Mouse (Mus musculus): ENCODE data around the gene Prss30.
A peak's percentile ranks its signal among the peaks of the same experiment; 100 is the strongest.
"Not testable (repeated sequence)": the region's sequence is repeated elsewhere in the genome, so short reads cannot be mapped to it uniquely, and the experiment has no call there.

Gene Prss30

DNA sequence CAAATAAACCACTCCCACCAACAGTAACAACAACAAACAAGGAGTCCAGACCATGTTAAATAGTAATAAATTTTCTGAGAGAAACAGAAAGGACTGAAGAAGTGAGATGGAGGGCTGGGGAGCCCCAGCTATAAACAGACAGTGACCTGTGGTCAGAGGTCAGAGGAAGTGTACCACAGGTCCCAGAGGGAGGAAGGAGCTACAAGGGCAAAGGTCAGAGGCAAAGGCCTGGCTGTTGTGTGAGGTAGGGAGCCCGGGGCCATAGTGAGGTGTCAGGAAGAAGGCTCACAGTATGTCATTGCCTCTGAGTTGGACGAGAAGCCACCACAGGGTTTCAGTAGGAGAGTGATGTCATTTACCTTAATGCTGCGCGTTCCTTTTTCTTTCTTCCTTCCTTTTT lies 2.5 kb upstream of the Prss30 start:
- DNase-seq: no peak

DNA sequence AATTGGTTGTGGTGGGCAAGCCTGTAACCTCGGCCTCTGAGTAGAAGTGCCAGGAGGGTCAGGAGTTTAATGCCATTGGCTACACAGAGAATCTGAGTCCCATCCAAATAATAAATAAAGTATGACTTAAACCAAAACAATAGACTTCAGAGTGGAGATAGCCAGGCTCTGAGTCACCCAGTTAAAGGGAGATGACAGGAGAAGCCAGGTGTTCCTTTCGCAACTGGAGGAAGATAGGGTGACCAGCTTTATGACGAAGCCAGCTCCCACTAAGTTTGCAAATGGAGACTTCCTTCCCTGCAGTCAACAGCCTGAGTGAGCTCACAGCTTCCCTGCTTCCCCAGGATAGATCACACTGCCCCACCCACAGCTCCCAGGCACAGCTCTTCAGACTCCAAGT lies 895 bp downstream of the Prss30 start:
- no peak for DNase-seq

DNA sequence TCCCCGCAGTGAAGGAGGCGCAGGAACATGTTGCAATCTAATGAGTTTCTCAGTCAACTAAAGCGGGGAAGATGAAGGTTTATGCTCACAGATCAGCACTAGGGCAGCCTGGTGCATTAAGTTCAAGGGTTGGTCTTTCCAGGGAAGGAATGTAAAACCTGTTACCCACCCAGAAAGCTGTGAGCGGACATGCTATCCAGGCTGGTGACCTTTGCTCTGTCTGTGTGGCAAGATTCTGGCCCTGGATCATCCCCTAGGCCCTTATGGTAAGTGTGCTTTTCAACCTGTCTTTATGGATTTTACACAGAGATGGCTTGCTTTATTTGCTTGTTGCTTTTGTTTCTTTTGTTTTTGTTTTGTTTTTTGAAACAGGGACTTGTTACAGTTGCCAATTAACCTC lies 3.7 kb downstream of the Prss30 start:
- no peak for DNase-seq

- DNase-seq: no peak
These were observed 9.1 kb downstream of the Prss30 start for GRCm38 (mm10) chr17:23971315-23971714.

- peak; percentile 69 to 76 for DNase-seq
These were observed 11.1 kb downstream of the Prss30 start for GRCm38 (mm10) chr17:23969231-23969630.

DNA sequence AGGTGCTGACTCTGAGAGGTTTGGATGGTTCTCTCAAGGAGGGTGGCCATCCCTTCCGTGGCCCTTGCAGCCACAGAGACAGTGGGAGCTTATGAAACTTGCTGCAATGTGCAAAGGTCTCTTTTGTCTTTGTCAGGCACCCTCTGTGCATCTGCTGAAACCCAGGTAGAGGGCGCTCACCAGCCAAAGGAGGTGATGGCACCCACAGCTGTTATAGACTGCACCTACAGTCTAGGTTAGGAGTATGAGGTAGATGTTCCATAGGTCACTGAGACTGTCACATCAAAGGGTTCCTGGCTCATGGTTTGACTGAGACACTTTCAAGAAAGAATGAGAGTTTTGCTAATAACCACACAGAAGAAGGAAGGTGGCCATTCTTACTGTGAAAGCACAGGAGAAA lies 11.6 kb downstream of the Prss30 start:
- peak in 1 of 2 experiments; percentile 24 for DNase-seq

GRCm38 (mm10) chr17:23966658-23967401 lies 13.5 kb downstream of the Prss30 start:
- DNase-seq: no peak

- no peak for DNase-seq
These were observed 14.5 kb downstream of the Prss30 start for GRCm38 (mm10) chr17:23965805-23966425.

DNA sequence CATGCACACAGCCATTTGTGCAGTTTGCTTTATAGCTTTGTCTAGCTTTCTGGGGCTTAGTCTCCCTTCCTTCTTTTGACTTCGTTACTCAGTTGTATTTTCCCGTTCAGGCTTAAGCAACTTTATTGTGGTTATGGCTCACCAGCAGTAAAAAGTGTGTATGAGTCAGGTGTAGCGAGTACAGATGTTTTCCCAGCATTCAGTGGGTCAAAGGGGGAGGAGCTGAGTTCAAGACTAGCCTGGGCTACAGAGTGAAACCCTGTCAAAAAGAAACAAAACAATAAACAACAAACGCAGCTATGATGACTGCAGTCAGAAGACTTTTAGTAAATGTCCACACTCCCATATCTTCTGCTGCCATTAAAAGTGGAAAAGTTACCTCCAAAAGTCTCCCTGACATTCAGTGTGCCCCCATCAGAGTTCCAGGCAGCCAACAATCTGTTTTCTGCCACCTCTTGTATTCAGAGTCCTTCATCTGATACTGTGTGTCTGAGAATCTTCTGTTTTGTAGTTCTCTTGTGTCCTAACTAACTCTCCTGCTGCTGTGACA lies 18.7 kb downstream of the Prss30 start:
- no peak for DNase-seq

GRCm38 (mm10) chr17:23960084-23960738 lies 20.2 kb downstream of the Prss30 start:
- peak; percentile 64 to 69 for DNase-seq

- no peak for DNase-seq
These were observed 25.2 kb downstream of the Prss30 start, which contains the start of gene Sbpl for GRCm38 (mm10) chr17:23955174-23955573. Gene Sbpl (minus strand): TSS chr17:23955274.

DNA sequence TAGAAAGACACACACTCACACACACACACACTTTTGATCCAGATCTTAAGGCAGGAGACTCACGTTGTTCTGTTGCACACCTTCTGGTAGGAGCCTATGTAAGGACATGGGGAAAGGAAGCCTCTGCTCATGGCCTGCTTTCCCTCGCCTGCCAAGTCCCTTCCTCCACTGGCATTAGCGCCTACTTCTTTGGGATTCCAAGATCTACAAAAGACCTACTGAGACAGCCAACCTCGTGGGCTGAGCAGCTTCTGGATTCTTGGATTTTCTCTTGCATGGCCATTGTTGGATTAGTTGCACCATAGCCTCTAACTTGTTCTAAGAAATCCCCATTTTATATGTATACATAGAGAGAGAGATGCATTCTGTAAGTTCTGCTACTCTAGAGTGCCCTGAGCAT lies 29.5 kb downstream of the Prss30 start:
- not testable (repeated sequence) for DNase-seq

DNA sequence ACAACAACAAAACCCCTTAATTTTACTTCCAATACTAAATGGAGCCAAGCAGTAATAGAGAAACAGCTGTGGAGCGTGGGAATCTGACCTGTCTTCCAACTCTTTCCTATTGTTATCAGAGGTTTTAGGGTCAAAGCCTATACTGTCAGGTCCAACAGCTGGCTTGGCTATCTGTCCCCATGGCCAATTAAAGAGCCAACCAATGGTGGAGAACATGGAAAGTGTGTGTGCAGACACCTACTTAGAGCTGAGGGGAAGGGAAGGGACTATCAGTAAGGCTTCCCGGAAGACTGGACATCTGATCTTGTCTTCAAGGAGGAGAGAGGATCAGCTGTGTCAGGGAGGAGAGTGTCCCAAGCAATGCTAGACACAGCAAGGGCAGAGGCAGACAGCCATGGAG lies 31.3 kb downstream of the Prss30 start:
- no peak for DNase-seq

DNA sequence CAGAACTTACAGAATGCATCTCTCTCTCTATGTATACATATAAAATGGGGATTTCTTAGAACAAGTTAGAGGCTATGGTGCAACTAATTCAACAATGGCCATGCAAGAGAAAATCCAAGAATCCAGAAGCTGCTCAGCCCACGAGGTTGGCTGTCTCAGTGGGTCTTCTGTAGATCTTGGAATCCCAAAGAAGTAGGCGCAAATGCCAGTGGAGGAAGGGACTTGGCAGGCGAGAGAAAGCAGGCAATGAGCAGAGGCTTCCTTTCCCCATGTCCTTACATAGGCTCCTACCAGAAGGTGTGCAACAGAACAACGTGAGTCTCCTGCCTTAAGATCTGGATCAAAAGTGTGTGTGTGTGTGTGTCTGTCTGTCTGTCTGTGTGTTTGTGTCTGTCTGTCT lies 32.9 kb downstream of the Prss30 start:
- not testable (repeated sequence) for DNase-seq

DNA sequence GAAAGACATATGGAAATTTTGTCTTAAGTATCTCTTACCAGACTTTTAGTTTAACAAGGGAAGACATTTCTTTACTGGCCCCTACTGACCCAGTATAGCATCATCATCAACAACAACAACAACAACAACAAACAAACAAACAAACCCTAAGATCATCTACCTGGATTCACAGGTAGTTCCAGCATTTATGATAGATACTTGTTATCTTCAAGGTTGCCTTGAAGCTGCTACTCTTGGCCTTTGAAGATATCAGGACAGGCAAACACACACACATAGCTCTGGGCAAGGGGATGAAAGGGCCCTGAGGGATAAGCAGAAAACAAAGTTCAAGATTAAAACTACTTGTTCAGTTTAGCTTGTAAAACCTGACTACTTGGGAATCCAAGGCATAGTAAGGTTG lies 39.0 kb downstream of the Prss30 start, which contains the start of gene Sbp:
Gene Sbp (plus strand): TSS at position 301 of the 400 bp plus-strand sequence.
- no peak for DNase-seq

- no peak for DNase-seq
These were observed 49.2 kb downstream of the Prss30 start for GRCm38 (mm10) chr17:23931157-23931556.

DNA sequence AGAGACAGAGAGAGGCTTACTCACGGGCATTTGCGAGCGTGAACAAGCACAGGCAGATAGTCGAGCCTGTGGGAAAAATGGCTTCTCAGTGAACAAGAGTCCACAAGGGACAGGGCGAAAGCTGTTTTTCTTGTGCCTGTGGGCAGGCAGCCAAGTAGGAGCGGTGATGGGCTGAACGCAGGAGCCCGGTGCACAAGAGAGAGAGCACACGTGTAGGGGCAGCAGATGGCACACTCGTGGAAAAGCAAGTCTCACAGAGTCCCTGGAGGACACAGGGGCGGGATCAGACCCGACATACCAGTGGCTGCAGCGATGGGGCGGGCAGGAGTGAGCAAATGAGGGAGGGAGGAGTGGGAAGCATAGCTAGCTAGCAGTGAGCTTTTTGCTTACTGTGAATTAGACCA lies 55.3 kb downstream of the Prss30 start:
- DNase-seq: peak in 1 of 2 experiments; percentile 47

GRCm38 (mm10) chr17:23924531-23925007 lies 55.8 kb downstream of the Prss30 start:
- DNase-seq: peak; percentile 82 to 89

Measured in thymus, postnatal 36 days (tissue).